Mouse (Mus musculus) heart, embryonic 14.5 days (tissue): ENCODE data around the gene Mgarp. TPM values are rescaled to one million over a fixed set of nuclear protein-coding genes. Genes with fewer than 3 reads are reported as not detected.

Source experiments
- polyA plus RNA-seq: library from polyadenylated mRNA; unstranded; fragments of >200 nt; fragmentation: Nextera tagmentation; extraction: Ambion mirVana; gene quantifications from 2 replicates; pipeline ENCODE4 v1.2.1, GENCODE M21; 2014

Gene Mgarp
- polyA plus RNA-seq, 1 experiment from 2014 or later, result 8.6 TPM

Other genes with a start within 250 kb of the Mgarp start
- gene Noct, start 172.3 kb downstream of the Mgarp start, polyA plus RNA-seq, result 11.0 and 12.0 TPM in 2 replicates
- 60.7 and 62.8 TPM in 2 replicates for gene Elf2, start 56.1 kb downstream of the Mgarp start, polyA plus RNA-seq
- gene Ndufc1, start 12.2 kb upstream of the Mgarp start, polyA plus RNA-seq, result 1,752 and 1,832 TPM in 2 replicates
- 28.9 and 30.7 TPM in 2 replicates for gene Naa15, start 18.4 kb upstream of the Mgarp start, polyA plus RNA-seq
- gene Rab33b, start 87.2 kb upstream of the Mgarp start, polyA plus RNA-seq, result 12.9 and 14.1 TPM in 2 replicates
- 6.3 and 6.6 TPM in 2 replicates for gene Setd7, start 164.1 kb upstream of the Mgarp start, polyA plus RNA-seq